Mouse (Mus musculus) subcutaneous adipose tissue, adult 2 months (tissue): ENCODE measurements around the gene Lcn3. TPM values are rescaled to one million over a fixed set of nuclear protein-coding genes. Genes with fewer than 3 reads are reported as not detected.

ENCODE experiments used
- polyA plus RNA-seq: library from polyadenylated mRNA; depleted of rRNA; stranded (reverse); fragments of >200 nt; gene quantifications from 2 replicates; pipeline ENCODE4 v1.2.3, GENCODE M21; 2012; ENCODE audit warnings: low replicate concordance; rRNA removed

Gene Lcn3
- not detected in 2 replicates for polyA plus RNA-seq

DNA sequence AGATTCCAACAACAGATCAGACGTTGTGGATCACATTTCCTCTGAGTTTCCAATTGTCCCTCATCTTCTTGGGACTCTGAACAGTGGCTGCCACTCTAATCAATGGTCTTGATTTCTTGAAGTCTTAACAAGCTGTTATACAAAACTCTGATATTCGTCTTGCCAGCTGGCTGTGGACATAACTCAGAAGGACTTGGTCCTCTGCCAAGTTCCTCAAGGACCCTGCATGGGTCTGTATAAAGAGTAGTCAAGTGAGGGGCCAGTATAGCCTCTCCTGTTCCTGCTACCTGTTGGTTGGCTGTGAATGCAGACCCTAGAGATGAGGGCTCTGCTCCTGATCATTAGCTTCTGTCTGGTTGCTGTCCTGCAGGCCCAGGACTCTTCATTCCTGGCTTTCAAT is at the start of gene Lcn3:
Lcn3 (plus strand) TSS at position 301 of the 400 bp plus-strand sequence.

DNA sequence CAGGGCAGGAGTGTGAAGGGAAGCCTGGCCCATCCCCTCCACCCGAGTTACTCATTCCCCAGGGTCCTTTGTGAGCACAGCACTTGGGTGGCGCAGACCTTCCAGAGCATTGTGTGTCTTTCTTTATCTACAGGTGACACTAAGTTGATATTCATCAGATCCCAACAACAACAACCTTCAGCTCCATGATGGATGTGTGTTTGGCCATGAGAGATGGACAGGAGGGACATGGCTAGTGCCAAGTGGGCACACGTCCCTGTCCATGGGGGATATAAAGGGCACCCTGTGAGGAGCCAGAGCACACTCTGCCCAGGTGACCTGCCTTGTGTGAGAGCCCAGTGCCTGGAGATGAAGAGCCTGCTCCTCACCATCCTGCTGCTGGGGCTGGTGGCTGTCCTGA is 28.7 kb upstream of the Lcn3 start, which contains the start of gene Obp2b:
Obp2b (plus strand) TSS at position 301 of the 400 bp plus-strand sequence.

DNA sequence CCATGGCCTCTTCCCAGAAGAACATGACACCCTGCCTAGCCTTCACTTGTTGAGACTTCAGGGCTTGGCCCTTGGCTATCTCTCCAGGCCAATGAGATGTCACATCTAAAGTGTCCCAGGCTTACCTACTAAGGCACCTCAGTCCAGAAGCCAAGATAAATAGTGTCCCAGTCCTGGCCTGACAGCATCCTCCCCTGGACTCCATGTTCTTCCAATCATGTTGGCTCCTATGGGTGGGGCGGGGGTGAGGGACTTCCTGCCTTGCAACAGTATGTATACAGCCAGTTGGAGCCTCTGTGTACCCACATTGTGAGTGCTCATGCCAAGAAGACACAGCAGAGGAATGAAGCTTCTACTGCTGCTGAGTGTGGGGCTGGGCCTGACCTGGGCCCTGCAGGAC is 11.3 kb downstream of the Lcn3 start, which contains the start of gene Lcn11:
Lcn11 (plus strand) TSS at position 301 of the 400 bp plus-strand sequence.

DNA sequence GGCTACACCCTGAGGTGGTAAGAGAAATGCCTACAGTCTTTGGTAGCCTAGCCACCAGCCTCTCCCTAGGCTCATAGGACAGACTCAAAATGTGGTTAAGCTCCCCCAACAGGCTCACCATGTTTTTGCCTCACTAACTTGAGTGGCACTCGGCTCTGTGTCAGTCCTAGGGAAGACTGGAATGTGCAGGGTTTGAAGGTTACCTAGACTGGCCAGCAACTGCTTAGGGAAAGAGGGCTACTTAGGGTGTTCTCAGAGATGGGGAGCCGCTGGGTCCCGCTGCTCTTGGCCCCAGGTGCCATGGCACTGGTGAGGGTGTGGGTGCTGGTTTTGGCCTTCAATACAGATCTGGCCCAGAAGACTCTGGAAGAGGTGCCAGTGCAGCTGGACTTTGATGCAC is 16.6 kb downstream of the Lcn3 start, which contains the start of gene Gm13539:
Gm13539 (plus strand) TSS at position 301 of the 400 bp plus-strand sequence.

DNA sequence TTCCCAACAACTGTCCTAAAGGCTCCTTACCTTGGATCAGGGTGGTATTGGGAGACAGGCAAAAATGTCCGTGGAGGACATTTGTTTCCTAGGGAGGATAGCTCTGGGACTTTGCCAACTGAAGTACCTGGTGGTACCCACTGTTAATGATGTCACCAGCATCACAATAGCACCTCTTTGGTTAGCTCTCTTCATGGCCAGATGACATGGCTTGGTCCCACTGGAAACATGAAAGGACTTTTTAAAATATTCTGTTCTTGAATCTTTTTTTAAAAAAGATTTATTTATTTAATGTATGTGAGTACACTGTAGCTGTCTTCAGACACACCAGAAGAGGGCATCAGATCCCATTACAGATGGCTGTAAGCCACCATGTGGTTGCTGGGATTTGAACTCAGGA is 50.4 kb downstream of the Lcn3 start, which contains the start of gene Glt6d1:
Glt6d1 (minus strand) TSS at position 101 of the 400 bp plus-strand sequence.

Other genes with a start within 250 kb of the Lcn3 start
- gene Traf2, start 218.6 kb upstream of the Lcn3 start, polyA plus RNA-seq, result 13.9 and 22.5 TPM in 2 replicates
- 127 and 142 TPM in 2 replicates for gene Edf1, start 207.7 kb upstream of the Lcn3 start, polyA plus RNA-seq
- gene Mamdc4, start 190.7 kb upstream of the Lcn3 start, polyA plus RNA-seq, result 1.8 and 5.5 TPM in 2 replicates
- gene Phpt1, start 190.3 kb upstream of the Lcn3 start, polyA plus RNA-seq, result 48.6 and 87.4 TPM in 2 replicates
- 0.37 and 2.6 TPM in 2 replicates for gene Ajm1, start 183.8 kb upstream of the Lcn3 start, polyA plus RNA-seq
- gene Rabl6, start 157.0 kb upstream of the Lcn3 start, polyA plus RNA-seq, result 52.3 and 88.3 TPM in 2 replicates
- not detected in 2 replicates for gene Ccdc183, start 147.9 kb upstream of the Lcn3 start, polyA plus RNA-seq
- gene Tmem141, start 143.6 kb upstream of the Lcn3 start, polyA plus RNA-seq, result 31.8 and 53.1 TPM in 2 replicates
- gene Fcna, start 137.5 kb upstream of the Lcn3 start, polyA plus RNA-seq, result 16.8 and 21.3 TPM in 2 replicates
- gene Lcn8, start 112.4 kb upstream of the Lcn3 start, polyA plus RNA-seq, result 0.64 and 5.5 TPM in 2 replicates
- gene Lcn5, start 107.6 kb upstream of the Lcn3 start, polyA plus RNA-seq, result 0.52 and 3.7 TPM in 2 replicates
- gene Lcn6, start 88.8 kb upstream of the Lcn3 start, polyA plus RNA-seq, result 0.78 TPM in 1 of 2 replicates, not detected in the other
- gene Lcn10, start 82.8 kb upstream of the Lcn3 start, polyA plus RNA-seq, result 0.24 and 0.62 TPM in 2 replicates
- gene Obp2a, start 65.5 kb upstream of the Lcn3 start, polyA plus RNA-seq, result not detected in 2 replicates
- gene Bmyc, start 58.8 kb upstream of the Lcn3 start, polyA plus RNA-seq, result 48.0 and 66.2 TPM in 2 replicates
- not detected in 2 replicates for gene Obp2b, start 28.6 kb upstream of the Lcn3 start, polyA plus RNA-seq
- gene Lcn11, start 11.4 kb downstream of the Lcn3 start, polyA plus RNA-seq, result not detected in 2 replicates
- not detected in 2 replicates for gene Gm13539, start 16.7 kb downstream of the Lcn3 start, polyA plus RNA-seq
- not detected in 2 replicates for gene Glt6d1, start 50.3 kb downstream of the Lcn3 start, polyA plus RNA-seq
- gene Lcn9, start 57.6 kb downstream of the Lcn3 start, polyA plus RNA-seq, result 0.44 and 2.1 TPM in 2 replicates
- gene Sohlh1, start 81.7 kb downstream of the Lcn3 start, polyA plus RNA-seq, result not detected in 2 replicates
- 1.5 and 1.7 TPM in 2 replicates for gene Kcnt1, start 98.2 kb downstream of the Lcn3 start, polyA plus RNA-seq
- 7.2 and 22.4 TPM in 2 replicates for gene Camsap1, start 217.7 kb downstream of the Lcn3 start, polyA plus RNA-seq